Mouse (Mus musculus) hindbrain, embryonic 13.5 days (tissue): ENCODE measurements around the gene Spon1. TPM values are rescaled to one million over a fixed set of nuclear protein-coding genes. Genes with fewer than 3 reads are reported as not detected.

Experiments used
- ATAC-seq: fragments of 200-750 bp; cut with Nextera tagmentation; 2 replicates; pipeline ENCODE4 v1.8.0; 2017; ENCODE audit warnings: moderate TSS enrichment; ENCODE audit not compliant: low FRiP score
- H3K27ac ChIP-seq: fragments of 300-500 bp; sonication (generic); 2 replicates; pipeline ENCODE4 v1.5.1; 2015; ENCODE audit warnings: inconsistent platforms, mild to moderate bottlenecking, moderate library complexity
- H3K27me3 ChIP-seq: fragments of 300-500 bp; sonication (generic); 2 replicates; pipeline ENCODE4 v1.6.1; 2015; ENCODE audit warnings: mild to moderate bottlenecking, inconsistent platforms
- H3K36me3 ChIP-seq: fragments of 300-500 bp; sonication (generic); 2 replicates; pipeline ENCODE4 v1.6.1; 2015; ENCODE audit warnings: mild to moderate bottlenecking, inconsistent platforms
- H3K4me1 ChIP-seq: fragments of 300-500 bp; sonication (generic); replicated peaks from 2 replicates; pipeline ENCODE4 v1.6.1; 2015; ENCODE audit warnings: inconsistent platforms
- H3K4me2 ChIP-seq: fragments of 300-500 bp; sonication (generic); 2 replicates; pipeline ENCODE4 v1.6.1; 2015; ENCODE audit warnings: inconsistent platforms, mild to moderate bottlenecking, moderate library complexity
- H3K4me3 ChIP-seq: fragments of 300-500 bp; sonication (generic); 2 replicates; pipeline ENCODE4 v1.5.1; 2015; ENCODE audit warnings: mild to moderate bottlenecking, inconsistent platforms
- H3K9ac ChIP-seq: fragments of 300-500 bp; sonication (generic); 2 replicates; pipeline ENCODE4 v1.6.1; 2015; ENCODE audit warnings: mild to moderate bottlenecking, inconsistent platforms
- H3K9me3 ChIP-seq: fragments of 300-500 bp; sonication (generic); 2 replicates; pipeline ENCODE4 v1.6.1; 2016; ENCODE audit warnings: inconsistent platforms
- WGBS: fragments of 180-500 bp; shearing (Covaris S2); methylation state at CpG from one replicate; pipeline ENCODE4 v1.1.7; 2015; 5-methylcytosine and 5-hydroxymethylcytosine counted together
- polyA plus RNA-seq: library from polyadenylated mRNA; unstranded; fragments of >200 nt; fragmentation: Nextera tagmentation; extraction: Ambion mirVana; gene quantifications from 2 replicates; pipeline ENCODE4 v1.2.1, GENCODE M21; 2015

Gene Spon1
- polyA plus RNA-seq, 1 experiment from 2014 or later = 82.8 TPM

DNA sequence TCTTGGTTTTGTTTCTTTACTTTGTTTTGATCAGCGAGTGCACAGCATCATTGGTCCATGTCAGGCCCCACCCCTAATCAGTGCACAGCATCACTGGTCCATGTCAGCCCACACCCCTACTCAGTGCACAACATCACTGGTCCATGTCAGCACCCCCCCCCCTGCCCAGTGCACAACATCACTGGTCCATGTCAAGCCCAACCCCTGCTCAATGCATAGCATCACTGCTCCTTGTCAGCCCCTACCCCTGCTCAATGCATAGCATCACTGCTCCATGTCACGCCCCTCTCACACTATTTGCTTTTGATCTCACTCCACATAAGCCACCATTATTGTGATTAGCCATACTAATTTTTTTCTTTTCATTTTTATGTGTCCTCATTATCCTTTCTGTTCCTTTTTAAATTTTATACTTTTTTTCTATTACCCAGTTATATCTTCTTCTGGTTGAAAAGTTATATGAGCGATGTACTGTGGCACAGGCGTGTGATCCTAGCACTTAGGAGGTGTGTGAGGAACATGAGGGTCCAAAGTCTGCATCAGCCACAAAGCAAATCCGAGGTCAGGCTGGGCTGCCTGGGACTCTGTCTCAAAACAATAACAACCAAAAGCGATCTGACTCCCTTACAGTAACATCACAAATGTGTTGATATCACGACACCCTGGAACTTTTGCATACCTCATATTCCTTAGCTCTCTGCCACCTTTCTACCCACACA is 128.3 kb downstream of the Spon1 start:
- no peaks in the 10 kb centered on the region for H3K27me3 ChIP-seq
- 89% methylated on average over 7 of the region's 7 CpGs for WGBS
- ATAC-seq = no peak; the same call in 1 of the 2 replicates

DNA sequence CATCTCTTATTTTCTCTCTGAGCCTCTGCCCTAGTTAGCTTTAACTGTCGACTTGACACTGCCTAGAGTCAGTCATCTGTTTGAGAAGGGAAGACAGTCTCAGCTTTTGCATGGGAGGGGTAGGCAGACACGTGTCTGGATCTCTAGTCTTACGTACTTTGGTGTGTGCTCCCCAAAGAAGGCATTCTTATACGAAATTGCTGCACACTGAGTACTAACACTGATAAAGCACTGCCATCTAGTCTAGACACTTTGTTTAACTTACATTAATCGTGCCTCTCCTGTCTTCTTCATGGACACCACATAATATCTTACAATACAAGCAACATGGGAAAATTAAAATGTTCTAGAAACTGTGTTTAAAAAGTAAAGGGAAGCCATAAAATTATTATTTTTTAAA is 129.5 kb downstream of the Spon1 start:
- no peaks in the 10 kb centered on the region for H3K4me1 ChIP-seq
- H3K27me3 ChIP-seq = no peaks in the 10 kb centered on the region
- H3K9ac ChIP-seq = no peak overlapping the region
- H3K4me3 ChIP-seq = no peak overlapping the region
- H3K27ac ChIP-seq = no peak overlapping the region
- 81% methylated on average over 5 of the region's 5 CpGs for WGBS
- H3K4me2 ChIP-seq = no peak overlapping the region
- H3K9me3 ChIP-seq = no peaks in the 10 kb centered on the region
- H3K36me3 ChIP-seq = peaks cover 5% of the 10 kb centered on the region; the same call in 1 of the 2 replicates
- no peak for ATAC-seq

More for the DNA sequence above, 128.3 kb downstream of the Spon1 start:
- peaks cover 5% of the 10 kb centered on the region; the same call in 1 of the 2 replicates for H3K36me3 ChIP-seq
- H3K9me3 ChIP-seq = no peaks in the 10 kb centered on the region
- no peaks in the 10 kb centered on the region for H3K4me1 ChIP-seq
- H3K9ac ChIP-seq = no peak overlapping the region
- no peak overlapping the region for H3K4me3 ChIP-seq
- no peak overlapping the region for H3K4me2 ChIP-seq
- H3K27ac ChIP-seq = no peak overlapping the region

DNA sequence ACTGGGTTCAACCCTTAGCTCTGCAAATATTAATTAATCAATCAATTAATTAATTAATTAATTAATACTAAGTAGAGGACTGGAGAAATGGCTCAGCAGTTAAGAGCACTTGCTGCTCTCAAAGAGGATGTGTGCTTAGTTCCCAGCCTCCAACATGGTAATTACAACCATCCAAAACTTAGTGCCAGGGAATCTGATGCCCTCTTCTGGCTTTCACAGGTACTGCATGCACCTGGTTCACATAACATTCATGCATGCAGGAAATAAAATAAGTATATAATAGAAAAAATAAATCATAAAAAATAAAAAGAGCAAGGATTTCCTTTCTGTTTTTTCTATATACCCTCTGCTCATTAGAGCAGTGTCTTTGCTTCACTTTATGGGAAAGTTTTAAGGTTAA is 132.6 kb downstream of the Spon1 start:
- H3K27me3 ChIP-seq = 0 out of 2 replicates have a peak, but pooled peaks cover 3% of the 10 kb centered on the region
- no peak for ATAC-seq
- H3K9me3 ChIP-seq = no peaks in the 10 kb centered on the region
- no peaks in the 10 kb centered on the region for H3K36me3 ChIP-seq
- no peak overlapping the region for H3K27ac ChIP-seq
- peaks cover 8% of the 10 kb centered on the region for H3K4me1 ChIP-seq
- H3K4me2 ChIP-seq = no peak overlapping the region
- H3K9ac ChIP-seq = no peak overlapping the region
- no peak overlapping the region for H3K4me3 ChIP-seq

DNA sequence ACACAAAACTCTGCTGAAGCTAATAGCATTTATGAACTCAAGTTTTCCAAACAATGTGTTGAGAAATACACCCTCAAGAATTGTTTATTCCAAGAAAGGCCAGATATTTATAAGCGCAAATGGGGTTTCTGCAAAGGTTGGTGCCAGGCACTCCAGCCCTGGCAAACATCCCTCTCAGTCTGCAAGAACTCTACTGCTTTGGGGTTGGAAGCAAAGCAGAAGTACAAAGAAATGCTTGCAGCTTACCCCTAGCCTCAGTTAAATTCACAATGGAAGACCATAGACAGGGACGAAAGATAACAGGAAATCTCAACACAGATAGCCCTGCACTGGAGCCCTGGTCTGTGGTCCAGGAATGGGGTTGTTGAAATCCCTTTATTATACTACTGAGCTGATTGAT is 135.7 kb downstream of the Spon1 start:
- H3K27ac ChIP-seq = peak overlapping the region; percentile 60; the same call in 1 of the 2 replicates
- no peaks in the 10 kb centered on the region for H3K9me3 ChIP-seq
- H3K4me2 ChIP-seq = no peak overlapping the region; the same call in 1 of the 2 replicates
- no peaks in the 10 kb centered on the region for H3K36me3 ChIP-seq
- no peak for ATAC-seq
- 0 out of 2 replicates have a peak, but pooled peaks cover 3% of the 10 kb centered on the region for H3K27me3 ChIP-seq
- H3K4me1 ChIP-seq = peaks cover 8% of the 10 kb centered on the region
- H3K9ac ChIP-seq = no peak overlapping the region
- H3K4me3 ChIP-seq = no peak overlapping the region
- 78% methylated on average over 2 of the region's 2 CpGs for WGBS

DNA sequence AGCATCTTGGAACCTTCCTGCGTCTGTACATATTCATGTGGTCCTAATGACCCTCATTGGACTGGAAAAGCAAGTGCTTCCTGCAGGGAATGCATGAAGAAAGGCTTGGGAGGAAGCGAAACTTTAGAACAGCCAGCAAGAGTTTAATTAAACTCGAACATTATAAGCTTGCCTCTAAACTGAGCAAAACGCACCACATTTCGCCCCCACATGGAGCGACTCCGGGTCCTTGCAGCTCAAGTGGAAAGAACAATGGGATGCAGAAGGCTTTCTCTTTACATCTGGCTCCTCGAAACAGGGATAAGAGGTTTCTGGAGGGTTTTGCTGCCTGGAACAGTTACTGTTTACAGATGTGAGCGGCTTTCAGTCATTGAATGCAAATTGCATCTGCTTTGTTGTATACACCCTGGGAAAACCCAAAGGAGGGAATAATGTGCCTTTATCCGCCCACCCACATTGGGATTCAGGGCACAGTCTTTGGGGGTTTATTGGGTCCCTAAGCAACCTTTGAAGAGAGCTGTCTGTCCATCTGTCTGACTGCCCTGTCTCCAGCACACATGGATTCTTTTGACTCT is 136.2 kb downstream of the Spon1 start:
- 0 out of 2 replicates have a peak, but pooled peaks cover 3% of the 10 kb centered on the region for H3K27me3 ChIP-seq
- peak overlapping the region; percentile 14; the same call in 1 of the 2 replicates for H3K4me2 ChIP-seq
- peaks cover 8% of the 10 kb centered on the region for H3K4me1 ChIP-seq
- no peak for ATAC-seq
- peak overlapping the region; percentile 60; the same call in 1 of the 2 replicates for H3K27ac ChIP-seq
- no peak overlapping the region for H3K4me3 ChIP-seq
- WGBS = 22% methylated on average over 10 of the region's 10 CpGs
- no peak overlapping the region for H3K9ac ChIP-seq
- no peaks in the 10 kb centered on the region for H3K36me3 ChIP-seq
- no peaks in the 10 kb centered on the region; the same call in 1 of the 2 replicates for H3K9me3 ChIP-seq

DNA sequence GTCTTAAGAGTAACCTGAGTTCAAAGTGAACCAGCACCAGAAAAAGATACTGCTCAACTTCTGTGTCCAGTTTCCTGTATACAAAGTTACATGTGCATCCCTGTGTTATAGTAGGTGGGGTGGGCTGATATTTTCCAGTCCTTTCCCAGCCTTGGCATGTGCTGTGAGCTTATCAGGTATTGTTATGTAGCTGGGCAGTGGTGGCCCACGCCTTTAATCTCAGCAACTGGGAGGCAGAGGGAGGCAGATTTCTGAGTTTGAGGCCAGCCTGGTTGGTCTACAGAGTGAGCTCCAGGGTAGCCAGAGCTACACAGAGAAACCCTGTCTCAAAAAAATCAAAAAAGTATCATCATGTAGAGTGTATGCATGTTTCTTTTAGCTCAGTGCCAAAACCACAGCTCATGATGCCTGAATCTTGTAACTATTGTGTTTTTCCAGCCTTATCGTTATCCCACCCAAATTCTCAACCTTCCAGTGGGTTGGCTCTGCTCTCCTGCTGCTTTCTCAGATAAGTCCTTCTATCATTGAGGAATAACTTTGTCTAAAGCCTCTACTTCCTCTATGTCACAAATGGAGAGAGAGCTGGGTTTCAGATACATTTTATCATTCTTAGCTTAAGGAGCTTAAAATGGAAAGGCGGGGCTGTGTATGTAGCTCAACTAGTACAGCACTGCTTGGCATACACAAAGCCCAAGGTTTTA is 137.5 kb downstream of the Spon1 start:
- H3K27me3 ChIP-seq = 0 out of 2 replicates have a peak, but pooled peaks cover 3% of the 10 kb centered on the region
- H3K36me3 ChIP-seq = no peaks in the 10 kb centered on the region
- H3K27ac ChIP-seq = no peak overlapping the region
- WGBS = 94% methylated on average over 3 of the region's 3 CpGs
- no peak for ATAC-seq
- no peaks in the 10 kb centered on the region; the same call in 1 of the 2 replicates for H3K9me3 ChIP-seq
- H3K9ac ChIP-seq = no peak overlapping the region
- H3K4me3 ChIP-seq = no peak overlapping the region
- no peak overlapping the region for H3K4me2 ChIP-seq
- H3K4me1 ChIP-seq = peaks cover 8% of the 10 kb centered on the region

DNA sequence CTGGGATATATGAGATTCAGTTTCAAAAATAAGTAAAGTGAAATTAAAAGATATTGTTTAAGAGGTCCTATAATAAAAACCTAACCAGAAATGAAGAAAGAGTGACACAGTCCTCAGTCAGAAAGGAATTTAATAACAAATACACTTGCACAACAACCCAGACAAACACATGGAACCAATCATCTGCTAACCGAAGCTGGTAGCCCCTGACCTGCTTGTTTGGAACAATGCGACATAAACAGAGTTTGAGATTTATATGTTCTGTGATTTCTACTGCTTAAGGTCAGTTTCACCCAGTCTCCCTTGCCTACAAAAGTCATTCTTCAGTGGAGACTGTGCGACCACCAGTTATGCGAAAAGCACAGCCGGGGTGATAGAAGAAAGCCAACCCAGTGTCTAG is 138.1 kb downstream of the Spon1 start:
- 0 out of 2 replicates have a peak, but pooled peaks cover 3% of the 10 kb centered on the region for H3K27me3 ChIP-seq
- H3K9ac ChIP-seq = no peak overlapping the region
- H3K4me3 ChIP-seq = no peak overlapping the region
- WGBS = 89% methylated on average over 5 of the region's 5 CpGs
- H3K4me2 ChIP-seq = no peak overlapping the region
- no peak for ATAC-seq
- H3K9me3 ChIP-seq = no peaks in the 10 kb centered on the region; the same call in 1 of the 2 replicates
- peaks cover 12% of the 10 kb centered on the region for H3K4me1 ChIP-seq
- no peaks in the 10 kb centered on the region for H3K36me3 ChIP-seq
- no peak overlapping the region for H3K27ac ChIP-seq

DNA sequence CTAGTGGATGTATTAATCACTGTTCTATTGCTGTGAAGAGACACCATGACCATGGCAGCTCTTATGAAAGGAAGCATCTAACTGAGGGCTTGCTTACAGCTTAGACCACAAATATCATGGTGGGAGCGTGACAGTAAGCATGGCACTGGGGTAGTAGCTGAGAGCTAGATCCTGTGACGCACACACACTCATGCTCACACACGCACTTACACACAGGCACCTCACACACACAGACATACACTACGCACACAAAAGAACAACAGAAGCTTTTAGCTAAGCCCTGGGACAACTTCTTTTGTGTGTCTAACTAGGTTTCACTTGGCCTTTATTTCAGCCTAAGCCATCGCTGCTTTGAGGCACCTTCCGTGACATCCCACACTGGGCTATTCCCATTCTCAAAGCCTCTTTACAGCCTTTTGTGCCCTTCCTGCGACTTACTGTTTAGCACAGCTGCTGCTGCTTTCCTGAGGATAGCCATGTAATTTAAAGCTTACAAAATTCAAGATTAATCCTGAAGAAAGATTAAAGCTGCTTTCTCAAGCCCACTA is 138.6 kb downstream of the Spon1 start:
- H3K4me1 ChIP-seq = peaks cover 14% of the 10 kb centered on the region
- H3K9ac ChIP-seq = no peak overlapping the region
- no peaks in the 10 kb centered on the region for H3K36me3 ChIP-seq
- H3K27ac ChIP-seq = no peak overlapping the region
- no peak overlapping the region for H3K4me2 ChIP-seq
- no peaks in the 10 kb centered on the region; the same call in 1 of the 2 replicates for H3K9me3 ChIP-seq
- 0 out of 2 replicates have a peak, but pooled peaks cover 3% of the 10 kb centered on the region for H3K27me3 ChIP-seq
- no peak overlapping the region for H3K4me3 ChIP-seq
- no peak for ATAC-seq
- 63% methylated on average over 7 of the region's 7 CpGs for WGBS

DNA sequence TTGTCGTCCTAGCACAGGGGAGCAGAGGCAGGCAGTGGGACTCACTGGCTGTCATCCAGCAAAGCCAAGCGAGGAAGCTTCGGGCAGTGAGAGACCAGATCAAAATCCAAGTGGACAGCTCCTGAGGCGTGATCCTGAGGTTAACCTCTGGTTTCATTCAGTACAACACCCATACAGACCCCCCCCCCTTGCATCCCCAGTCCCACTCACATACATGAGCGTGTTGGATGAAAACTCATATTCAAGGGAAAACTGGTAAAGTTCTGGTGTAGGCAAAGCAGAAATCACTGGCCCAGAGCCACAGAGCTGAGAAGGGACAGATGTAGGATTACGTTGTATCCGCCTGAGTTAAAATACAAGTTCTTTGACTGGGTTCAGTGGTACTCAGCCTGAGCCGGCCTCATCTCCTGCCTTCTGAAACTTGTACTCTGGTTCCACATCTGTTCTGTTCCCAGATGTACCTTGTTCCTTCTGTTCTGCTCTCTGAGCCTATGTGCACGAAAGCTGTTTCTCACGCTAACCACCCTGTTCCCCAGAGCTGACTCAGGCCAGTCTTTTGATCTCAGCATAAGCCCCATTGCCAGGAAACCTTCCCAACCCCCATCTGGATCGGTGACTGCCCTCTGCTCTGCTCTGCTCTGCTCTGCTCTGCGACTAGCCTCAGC is 143.5 kb downstream of the Spon1 start:
- H3K4me1 ChIP-seq = peaks cover 9% of the 10 kb centered on the region; the same call in 1 of the 2 replicates
- H3K9ac ChIP-seq = no peak overlapping the region
- WGBS = 34% methylated on average over 12 of the region's 12 CpGs
- H3K27me3 ChIP-seq = no peaks in the 10 kb centered on the region
- H3K9me3 ChIP-seq = no peaks in the 10 kb centered on the region; the same call in 1 of the 2 replicates
- H3K4me2 ChIP-seq = no peak overlapping the region
- H3K36me3 ChIP-seq = no peaks in the 10 kb centered on the region
- no peak overlapping the region for H3K4me3 ChIP-seq
- H3K27ac ChIP-seq = no peak overlapping the region
- ATAC-seq = no peak

DNA sequence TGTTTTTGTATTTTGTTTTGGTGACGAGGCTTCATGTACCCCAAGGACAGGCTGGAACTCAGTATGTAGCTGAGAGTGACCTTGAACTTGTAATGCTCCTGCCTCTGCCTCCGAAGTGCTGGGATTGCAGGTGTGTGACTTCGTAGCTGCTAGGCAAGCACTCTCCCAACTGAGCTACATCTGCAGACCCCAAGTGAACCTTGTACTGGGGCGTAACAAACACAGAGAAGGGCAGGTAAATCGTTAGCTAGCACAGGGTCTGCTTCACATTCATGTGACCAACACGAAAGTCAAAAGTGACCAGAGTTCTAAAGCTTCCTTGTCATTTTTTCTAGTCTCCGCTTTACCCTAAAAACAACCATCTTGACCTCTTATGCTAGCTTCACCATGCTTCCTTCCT is 145.1 kb downstream of the Spon1 start:
- H3K27me3 ChIP-seq = no peaks in the 10 kb centered on the region
- no peak for ATAC-seq

DNA sequence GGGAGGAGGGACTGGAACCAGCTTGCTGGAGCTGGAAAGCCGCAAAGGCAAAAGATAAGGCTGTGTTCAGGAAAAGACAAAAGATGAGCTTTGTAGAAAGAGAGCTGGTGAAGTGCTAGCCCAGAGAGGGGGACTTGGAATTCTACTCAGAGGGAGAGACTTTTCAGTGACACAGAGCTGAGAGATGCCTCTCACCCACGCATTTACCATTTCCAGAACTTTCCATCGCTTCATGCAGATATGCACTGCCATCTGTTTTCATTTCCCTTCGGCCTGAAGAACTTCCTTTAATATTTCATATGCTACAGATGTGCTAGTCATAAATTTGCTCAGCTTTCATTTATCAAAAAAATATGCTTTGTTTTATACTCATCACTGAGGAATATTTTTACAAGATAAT is 150.1 kb downstream of the Spon1 start:
- Histone ChIP-seq H3K36me3 (no peaks in the 10 kb centered on the region), H3K9me3 (no peaks in the 10 kb centered on the region), H3K4me2 (no peak overlapping the region), H3K27ac (no peak overlapping the region), H3K4me3 (no peak overlapping the region), H3K9ac (no peak overlapping the region), H3K27me3 (no peaks in the 10 kb centered on the region), H3K4me1 (no peaks in the 10 kb centered on the region)
- ATAC-seq = no peak
- WGBS = 83% methylated on average over 4 of the region's 4 CpGs

More for the DNA sequence above, 145.1 kb downstream of the Spon1 start:
- Histone ChIP-seq H3K36me3 (no peaks in the 10 kb centered on the region), H3K4me2 (no peak overlapping the region), H3K9ac (no peak overlapping the region), H3K4me3 (no peak overlapping the region), H3K4me1 (peaks cover 9% of the 10 kb centered on the region; the same call in 1 of the 2 replicates), H3K27ac (no peak overlapping the region), H3K9me3 (no peaks in the 10 kb centered on the region; the same call in 1 of the 2 replicates)
- WGBS = 87% methylated on average over 7 of the region's 7 CpGs
